Mouse (Mus musculus): ENCODE measurements around the gene Fgd2. TPM values are rescaled to one million over a fixed set of nuclear protein-coding genes. Genes with fewer than 3 reads are reported as not detected.

Fgd2 gene
- polyA plus RNA-seq, 1 experiment = 2.1 TPM

DNA sequence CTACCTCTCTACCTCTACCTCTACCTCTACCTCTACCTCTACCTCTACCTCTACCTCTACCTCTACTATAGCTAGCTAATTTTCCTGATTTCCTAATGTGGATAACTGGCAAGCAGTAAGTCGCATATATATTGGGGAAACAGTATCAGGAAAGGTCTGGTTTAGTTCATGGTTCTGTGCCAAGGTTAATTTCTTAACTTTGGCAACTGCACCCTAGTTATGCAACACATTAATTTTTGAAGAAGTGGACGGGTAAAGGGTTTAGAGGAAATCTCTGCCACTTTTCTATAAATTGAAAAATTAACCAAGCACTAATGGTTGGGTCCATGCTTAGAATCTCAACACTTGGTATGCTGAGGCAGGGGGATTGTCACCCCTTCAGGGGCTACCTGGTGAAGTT is 53.9 kb downstream of the Fgd2 start:
- H3K27ac ChIP-seq (replicated peaks; ENCODE audit: low read depth, low read length) = 0 out of 2 replicates have a peak overlapping the region, but pooled peaks have one; percentile 27
- no peak overlapping the region for H3K4me3 ChIP-seq (ENCODE audit: insufficient read depth, low read depth, low read length)
- H3K4me1 ChIP-seq (ENCODE audit: control insufficient read depth, insufficient read depth, insufficient read length, low read length) = peaks cover 6% of the 10 kb centered on the region; the same call in 1 of the 2 replicates

DNA sequence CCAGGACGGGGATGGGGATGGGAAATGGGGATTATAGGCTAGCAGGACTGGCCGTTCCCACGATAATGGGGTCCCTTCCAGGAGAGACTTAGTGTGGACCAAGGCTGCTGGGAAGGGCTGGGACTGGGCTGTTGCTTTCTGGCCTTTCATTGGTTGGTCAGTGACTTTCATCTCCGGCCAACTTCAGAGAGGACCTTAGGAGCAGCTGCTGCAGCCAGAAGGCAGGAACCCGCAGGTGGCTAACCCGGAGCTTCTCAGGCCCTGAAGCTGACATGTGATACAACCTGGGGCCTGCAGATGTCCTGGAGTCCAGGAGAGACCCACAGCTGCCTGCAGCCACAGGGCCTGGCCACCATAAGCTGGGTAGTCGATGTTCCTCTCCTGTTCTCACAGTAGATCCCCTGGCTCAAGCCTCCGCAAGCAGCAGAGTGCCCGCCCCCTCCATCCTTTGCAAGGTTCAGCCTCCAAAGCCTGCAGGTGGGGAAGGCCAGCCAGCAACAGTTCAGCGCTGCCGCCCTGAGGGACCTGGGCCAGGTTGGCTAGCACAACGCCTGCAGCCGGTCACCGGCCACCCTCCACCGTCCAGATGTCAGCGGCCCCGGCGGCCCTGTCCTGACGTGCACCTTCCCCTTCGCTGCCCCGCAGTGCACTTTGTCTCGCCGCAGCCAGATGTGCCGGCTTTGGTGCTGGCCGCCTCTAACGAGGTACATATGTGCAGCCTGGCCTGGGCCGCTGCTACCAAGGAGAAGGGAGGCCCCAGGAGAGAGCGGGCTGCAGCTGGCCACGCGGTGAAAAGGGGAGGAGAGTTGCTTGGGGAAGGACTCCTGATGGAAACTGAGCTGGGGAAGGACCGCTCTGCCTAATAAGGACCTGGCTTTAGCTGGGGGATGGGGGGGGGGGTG is 55.3 kb downstream of the Fgd2 start:
- Histone ChIP-seq H3K4me3 (ENCODE audit: insufficient read depth, low read depth, low read length) (no peak overlapping the region), H3K27ac (replicated peaks; ENCODE audit: low read depth, low read length) (no peak overlapping the region), H3K4me1 (ENCODE audit: control insufficient read depth, insufficient read depth, insufficient read length, low read length) (peaks cover 13% of the 10 kb centered on the region)

DNA sequence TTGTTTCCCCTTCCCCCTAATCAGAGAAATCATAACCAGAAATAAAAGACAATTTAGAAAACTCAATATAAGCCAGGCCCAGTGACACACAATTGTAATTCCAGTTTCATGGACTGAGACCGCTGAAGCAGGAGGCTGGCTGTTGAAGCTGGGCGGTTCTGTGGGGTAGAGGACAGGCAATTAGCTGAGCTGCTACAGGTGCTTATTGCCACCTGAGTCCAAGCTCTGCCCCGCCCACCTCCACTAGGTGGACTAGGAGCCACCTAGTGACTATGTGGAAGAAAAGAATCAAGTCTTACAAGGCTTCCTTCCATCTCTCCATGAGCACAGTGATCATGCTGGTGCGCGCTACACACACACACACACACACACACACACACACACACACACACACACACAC is 56.0 kb downstream of the Fgd2 start:
- H3K4me1 ChIP-seq (ENCODE audit: control insufficient read depth, insufficient read depth, insufficient read length, low read length) = peaks cover 13% of the 10 kb centered on the region
- no peak overlapping the region for H3K4me3 ChIP-seq (ENCODE audit: insufficient read depth, low read depth, low read length)
- no peak overlapping the region for H3K27ac ChIP-seq (replicated peaks; ENCODE audit: low read depth, low read length)

DNA sequence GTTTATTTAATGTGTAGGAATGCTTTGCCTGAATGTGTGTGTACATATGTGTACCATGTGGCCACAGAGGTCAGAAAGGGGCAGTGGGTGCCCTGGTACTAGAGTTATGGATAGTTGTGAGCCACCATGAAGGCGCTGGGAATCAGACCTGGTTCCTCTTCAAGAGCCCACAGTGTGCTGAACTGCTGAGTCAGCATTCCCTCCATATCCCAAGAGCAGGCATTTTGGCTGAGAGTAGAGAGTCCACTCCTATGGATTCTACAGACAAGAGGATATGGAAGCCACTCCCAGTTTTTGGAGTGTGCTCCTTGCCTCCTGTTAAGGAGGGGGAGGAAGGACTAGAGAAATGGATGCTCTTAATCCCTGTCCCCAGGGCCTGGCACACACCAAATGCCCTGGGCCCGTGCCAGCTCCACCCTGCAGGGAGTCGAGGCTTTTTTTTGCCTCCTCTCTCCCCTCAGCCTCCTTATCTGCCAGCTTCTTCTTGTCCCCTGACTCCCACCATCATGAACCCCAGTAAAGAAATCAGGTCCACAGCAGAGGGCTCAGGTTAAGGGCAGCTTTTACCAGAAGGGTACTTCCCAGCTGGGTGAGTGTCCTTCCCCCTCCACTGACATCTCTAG is 58.2 kb downstream of the Fgd2 start:
- Histone ChIP-seq H3K27ac (replicated peaks; ENCODE audit: low read depth, low read length) (no peak overlapping the region), H3K4me1 (ENCODE audit: control insufficient read depth, insufficient read depth, insufficient read length, low read length) (peaks cover 13% of the 10 kb centered on the region), H3K4me3 (ENCODE audit: insufficient read depth, low read depth, low read length) (no peak overlapping the region)

DNA sequence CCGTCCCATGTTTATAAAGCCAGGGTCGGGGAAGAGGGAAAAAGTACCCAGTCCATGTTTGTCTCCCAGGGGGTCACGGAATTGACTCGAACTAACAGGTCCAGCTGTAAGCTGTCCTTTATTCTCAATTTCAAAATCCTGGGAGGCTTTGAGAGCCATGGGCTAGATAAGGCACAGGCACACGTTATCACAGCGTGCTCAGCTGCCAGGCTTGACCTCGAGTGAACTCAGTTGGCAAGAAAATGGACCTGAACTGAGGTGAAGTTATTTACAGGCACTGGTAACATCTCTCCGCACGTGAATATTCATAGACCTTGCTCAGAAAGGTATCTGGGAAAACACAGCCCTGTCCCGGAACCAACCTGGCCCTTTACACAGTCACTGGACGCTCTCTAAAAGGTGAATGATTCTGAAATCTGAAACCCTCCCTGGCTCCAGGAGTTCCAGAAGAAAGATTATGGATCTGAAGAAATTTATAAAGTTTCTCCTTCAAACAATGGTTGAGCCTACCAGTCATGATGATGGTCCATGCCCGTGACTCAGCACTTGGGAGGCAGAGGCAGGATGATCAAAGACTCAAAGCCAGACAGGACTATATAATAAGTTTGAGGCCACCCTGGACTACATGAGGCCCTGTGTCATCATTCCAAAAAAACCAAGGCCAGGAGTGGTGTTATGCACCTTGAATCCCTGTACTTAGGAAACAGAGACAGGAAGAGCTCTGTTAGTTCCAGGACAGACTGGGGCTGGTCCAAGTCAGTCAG is 59.4 kb downstream of the Fgd2 start:
- no peak overlapping the region; the same call in 1 of the 2 replicates for H3K27ac ChIP-seq (replicated peaks; ENCODE audit: low read depth, low read length)

DNA sequence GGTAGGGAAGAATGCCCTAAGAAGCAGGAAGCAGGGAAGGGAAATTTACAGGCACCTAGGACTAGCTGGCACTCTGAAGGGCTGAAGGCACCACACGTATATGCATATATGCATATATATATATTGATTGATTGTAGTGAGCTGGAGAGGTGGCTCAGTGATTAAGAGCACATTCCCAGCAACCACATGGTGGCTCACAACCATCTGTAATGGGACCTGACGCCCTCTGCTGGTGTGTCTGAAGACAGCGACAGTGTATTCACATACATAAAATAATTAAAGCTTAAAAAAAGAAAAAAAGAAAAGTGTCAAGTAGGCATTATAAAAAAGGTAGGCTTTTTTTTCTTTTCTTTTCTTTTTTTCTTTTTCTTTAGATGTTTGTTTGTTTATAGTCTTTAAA is 60.6 kb downstream of the Fgd2 start:
- H3K27ac ChIP-seq (replicated peaks; ENCODE audit: low read depth, low read length) = no peak overlapping the region
- no peak overlapping the region for H3K4me3 ChIP-seq (ENCODE audit: insufficient read depth, low read depth, low read length)
- peaks cover 10% of the 10 kb centered on the region for H3K4me1 ChIP-seq (ENCODE audit: control insufficient read depth, insufficient read depth, insufficient read length, low read length)

More for the DNA sequence above, 59.4 kb downstream of the Fgd2 start:
- no peak overlapping the region for H3K4me3 ChIP-seq (ENCODE audit: insufficient read depth, low read depth, low read length)
- peaks cover 10% of the 10 kb centered on the region for H3K4me1 ChIP-seq (ENCODE audit: control insufficient read depth, insufficient read depth, insufficient read length, low read length)

DNA sequence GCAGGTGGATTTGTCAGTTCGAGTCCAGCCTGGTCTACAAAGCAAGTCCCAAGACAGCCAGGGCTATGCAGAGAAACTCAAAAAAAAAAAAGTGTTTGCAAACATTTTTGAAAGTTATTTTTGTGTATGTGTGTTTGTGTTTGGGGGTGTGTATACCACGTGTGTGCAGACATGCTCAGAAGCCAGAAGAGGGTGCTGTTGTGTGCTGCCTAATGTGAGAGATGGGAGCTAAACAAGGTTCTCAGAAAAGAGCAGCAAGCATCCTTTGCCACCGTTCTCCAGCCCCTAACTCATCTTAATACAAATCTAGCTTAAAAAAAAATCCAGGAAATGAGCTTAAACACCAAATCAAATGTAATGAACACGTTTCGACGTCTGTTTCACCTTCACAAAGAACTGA is 61.6 kb downstream of the Fgd2 start:
- H3K4me1 ChIP-seq (ENCODE audit: control insufficient read depth, insufficient read depth, insufficient read length, low read length) = peaks cover 7% of the 10 kb centered on the region; the same call in 1 of the 2 replicates
- no peak overlapping the region for H3K27ac ChIP-seq (replicated peaks; ENCODE audit: low read depth, low read length)

DNA sequence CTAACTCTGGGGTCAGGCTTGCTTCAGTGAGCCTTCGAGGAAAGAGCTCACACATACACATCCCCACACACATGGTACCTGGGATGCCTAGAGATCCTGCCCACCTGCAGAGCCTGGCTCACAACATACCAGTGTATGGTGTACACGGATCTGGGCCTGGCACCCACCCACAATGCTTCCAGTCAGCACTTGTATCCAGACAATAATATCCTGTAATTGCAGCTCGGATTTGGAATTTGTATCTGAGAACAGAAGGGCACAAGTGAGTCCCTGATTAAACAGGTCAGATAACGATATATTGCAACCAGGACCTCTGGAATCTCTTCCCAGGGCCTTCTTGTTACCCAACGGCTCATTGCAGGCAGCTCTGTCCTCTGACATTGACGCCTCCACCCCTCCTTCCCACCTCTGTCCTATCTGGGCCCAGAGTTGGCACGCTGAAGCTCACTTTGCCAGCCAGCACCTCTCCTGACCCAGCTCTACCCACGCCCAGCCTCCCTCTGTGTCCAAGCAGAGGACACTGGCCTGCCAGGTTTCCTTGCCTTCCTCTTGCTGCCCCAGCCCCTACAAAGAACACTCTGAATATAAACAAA is 62.3 kb downstream of the Fgd2 start:
- Histone ChIP-seq H3K4me1 (ENCODE audit: control insufficient read depth, insufficient read depth, insufficient read length, low read length) (peaks cover 8% of the 10 kb centered on the region), H3K27ac (replicated peaks; ENCODE audit: low read depth, low read length) (peak overlapping the region; percentile 35), H3K4me3 (ENCODE audit: insufficient read depth, low read depth, low read length) (no peak overlapping the region)

More for the DNA sequence above, 61.6 kb downstream of the Fgd2 start:
- no peak overlapping the region for H3K4me3 ChIP-seq (ENCODE audit: insufficient read depth, low read depth, low read length)

DNA sequence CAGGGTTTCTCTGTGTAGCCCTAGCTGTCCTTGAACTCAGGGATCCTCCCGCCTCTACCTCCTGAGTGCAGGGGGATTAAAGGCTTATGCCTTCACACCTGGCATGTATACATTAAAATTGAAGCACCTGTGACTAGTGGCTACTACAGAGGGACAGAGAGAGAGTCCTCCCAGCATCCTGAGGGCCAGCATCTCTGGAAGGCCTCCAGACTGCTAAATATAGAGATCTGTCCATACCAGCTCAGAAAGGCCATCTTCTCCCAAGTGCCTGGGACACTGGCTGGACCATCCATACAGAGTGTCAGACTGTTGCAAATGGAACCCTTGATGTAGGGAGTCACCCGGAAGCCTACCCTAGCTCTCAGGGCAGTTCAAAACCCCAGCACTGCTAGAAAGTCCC is 63.3 kb downstream of the Fgd2 start:
- no peak overlapping the region for H3K27ac ChIP-seq (replicated peaks; ENCODE audit: low read depth, low read length)
- H3K4me1 ChIP-seq (ENCODE audit: control insufficient read depth, insufficient read depth, insufficient read length, low read length) = peaks cover 10% of the 10 kb centered on the region

DNA sequence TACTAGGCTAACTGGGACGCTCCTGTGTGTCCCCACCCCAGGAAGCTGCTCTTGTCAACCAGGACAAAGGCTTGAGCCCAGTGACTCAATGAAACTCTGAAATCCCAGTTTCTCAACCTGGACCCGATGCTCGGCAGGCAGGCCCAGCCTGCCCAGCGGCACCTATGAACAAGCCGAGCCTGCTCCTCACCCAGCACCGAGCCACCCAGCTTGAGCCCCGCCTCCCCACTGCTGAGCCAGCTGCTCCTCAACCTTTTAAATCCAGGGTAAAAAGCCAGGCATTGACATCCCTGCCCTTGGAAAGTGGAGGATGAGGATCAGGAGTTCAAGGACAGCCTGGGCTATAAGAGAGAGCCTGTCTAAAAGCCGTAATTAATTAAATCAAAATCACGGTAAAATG is 64.6 kb downstream of the Fgd2 start:
- no peak overlapping the region for H3K27ac ChIP-seq (replicated peaks; ENCODE audit: low read depth, low read length)

More for the DNA sequence above, 63.3 kb downstream of the Fgd2 start:
- no peak overlapping the region for H3K4me3 ChIP-seq (ENCODE audit: insufficient read depth, low read depth, low read length)

DNA sequence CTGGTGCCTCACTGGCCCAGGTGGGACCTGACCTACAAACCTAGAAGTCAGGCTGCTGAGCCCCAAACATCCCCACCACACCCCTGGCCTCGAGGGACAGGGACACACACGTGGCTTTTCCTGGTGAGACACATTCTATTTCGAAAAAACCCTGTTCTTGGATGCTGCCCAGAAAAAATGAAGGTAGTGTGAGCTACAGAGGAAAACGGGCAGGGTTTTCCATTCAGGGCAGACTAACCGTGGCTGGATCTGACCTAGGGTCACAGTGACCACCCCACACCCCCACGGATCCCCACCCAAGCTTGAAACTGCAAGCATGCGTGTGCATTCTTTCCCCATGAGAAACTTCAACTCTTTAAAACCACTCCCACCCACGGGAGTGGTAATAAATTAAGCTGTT is 67.5 kb downstream of the Fgd2 start:
- H3K27ac ChIP-seq (replicated peaks; ENCODE audit: low read depth, low read length) = no peak overlapping the region
- H3K4me1 ChIP-seq (ENCODE audit: control insufficient read depth, insufficient read depth, insufficient read length, low read length) = peaks cover 7% of the 10 kb centered on the region; the same call in 1 of the 2 replicates
- H3K4me3 ChIP-seq (ENCODE audit: insufficient read depth, low read depth, low read length) = no peak overlapping the region

More for the DNA sequence above, 64.6 kb downstream of the Fgd2 start:
- H3K4me1 ChIP-seq (ENCODE audit: control insufficient read depth, insufficient read depth, insufficient read length, low read length) = peaks cover 4% of the 10 kb centered on the region
- no peak overlapping the region for H3K4me3 ChIP-seq (ENCODE audit: insufficient read depth, low read depth, low read length)

DNA sequence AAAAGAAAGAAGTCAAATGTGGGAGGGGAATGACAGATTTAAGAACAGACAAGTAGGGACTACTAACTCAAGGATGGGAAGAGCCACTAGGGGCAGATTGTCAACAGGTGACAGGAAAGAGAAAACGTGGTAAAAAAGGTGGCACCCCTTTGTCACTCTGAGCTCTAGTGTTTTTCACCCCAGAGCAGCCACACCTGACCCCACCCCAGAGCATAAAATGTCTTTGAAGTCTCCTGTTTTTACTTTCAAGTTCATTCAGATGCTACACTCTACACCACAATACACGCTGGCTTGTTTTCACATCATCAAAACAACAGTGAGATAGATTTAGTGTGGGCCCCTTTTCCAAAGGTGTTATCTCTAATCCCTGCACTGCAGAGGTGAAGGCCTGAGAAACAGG is 68.1 kb downstream of the Fgd2 start:
- no peak overlapping the region for H3K27ac ChIP-seq (replicated peaks; ENCODE audit: low read depth, low read length)
- no peak overlapping the region for H3K4me3 ChIP-seq (ENCODE audit: insufficient read depth, low read depth, low read length)
- peaks cover 7% of the 10 kb centered on the region; the same call in 1 of the 2 replicates for H3K4me1 ChIP-seq (ENCODE audit: control insufficient read depth, insufficient read depth, insufficient read length, low read length)

Data from brown adipose tissue, adult 24 weeks (tissue).